Mouse (Mus musculus): ENCODE measurements at regions not wholly inside any gene's neighbourhood (a gene's known extent, or its start where the extent isn't known, plus 50 kb on each side); places are given as distances from the start of the nearest gene placed in this dataset.

GRCm38 (mm10) chr1:157695198-157695597 lies 188.7 kb downstream of the Sec16b start:
- Histone ChIP-seq H3K27me3 (ENCODE audit: control insufficient read depth, insufficient read depth, low read length) (no peaks in the 10 kb centered on the region), H3K27ac (ENCODE audit: low read depth, low read length) (no peak overlapping the region), H3K4me1 (ENCODE audit: control insufficient read depth, insufficient read depth, low read length) (no peaks in the 10 kb centered on the region), H3K36me3 (ENCODE audit: control insufficient read depth, insufficient read depth, low read length) (no peaks in the 10 kb centered on the region), H3K9ac (ENCODE audit: low read depth, low read length) (no peak overlapping the region), H3K9me3 (replicated peaks; ENCODE audit: control insufficient read depth, low read length) (no peaks in the 10 kb centered on the region), H3K4me3 (ENCODE audit: low read depth, low read length) (no peak overlapping the region), H3K4me2 (no peak overlapping the region)
- ATAC-seq (replicated peaks; ENCODE audit: insufficient number of reproducible peaks, low FRiP score, low TSS enrichment): peak; percentile 92
- 48% methylated on average over 2 of the region's 2 CpGs for WGBS (ENCODE audit: insufficient replicate concordance)

- 61% methylated on average over 6 of the region's 6 CpGs for WGBS (ENCODE audit: insufficient replicate concordance)
- Histone ChIP-seq H3K4me1 (ENCODE audit: control insufficient read depth, insufficient read depth, low read length) (peaks cover 4% of the 10 kb centered on the region), H3K4me2 (no peak overlapping the region), H3K4me3 (ENCODE audit: low read depth, low read length) (no peak overlapping the region), H3K9ac (ENCODE audit: low read depth, low read length) (no peak overlapping the region), H3K36me3 (ENCODE audit: control insufficient read depth, insufficient read depth, low read length) (no peaks in the 10 kb centered on the region), H3K27me3 (ENCODE audit: control insufficient read depth, insufficient read depth, low read length) (no peaks in the 10 kb centered on the region), H3K9me3 (replicated peaks; ENCODE audit: control insufficient read depth, low read length) (no peaks in the 10 kb centered on the region), H3K27ac (ENCODE audit: low read depth, low read length) (no peak overlapping the region)
- no peak for ATAC-seq (replicated peaks; ENCODE audit: insufficient number of reproducible peaks, low FRiP score, low TSS enrichment)
These were observed 197.1 kb downstream of the Sec16b start for GRCm38 (mm10) chr1:157703639-157704038.

- Histone ChIP-seq H3K27ac (ENCODE audit: low read depth, low read length) (no peak overlapping the region), H3K27me3 (ENCODE audit: control insufficient read depth, insufficient read depth, low read length) (no peaks in the 10 kb centered on the region), H3K4me1 (ENCODE audit: control insufficient read depth, insufficient read depth, low read length) (peaks cover 4% of the 10 kb centered on the region), H3K9ac (ENCODE audit: low read depth, low read length) (no peak overlapping the region), H3K36me3 (ENCODE audit: control insufficient read depth, insufficient read depth, low read length) (no peaks in the 10 kb centered on the region), H3K4me2 (no peak overlapping the region), H3K9me3 (replicated peaks; ENCODE audit: control insufficient read depth, low read length) (no peaks in the 10 kb centered on the region), H3K4me3 (ENCODE audit: low read depth, low read length) (no peak overlapping the region)
- no peak; the same call in 1 of the 2 replicates for ATAC-seq (replicated peaks; ENCODE audit: insufficient number of reproducible peaks, low FRiP score, low TSS enrichment)
- WGBS (ENCODE audit: insufficient replicate concordance): 39% methylated on average over 4 of the region's 4 CpGs
These were observed 198.8 kb downstream of the Sec16b start for GRCm38 (mm10) chr1:157705364-157705763.

- Histone ChIP-seq H3K9me3 (replicated peaks; ENCODE audit: control insufficient read depth, low read length) (no peaks in the 10 kb centered on the region), H3K36me3 (ENCODE audit: control insufficient read depth, insufficient read depth, low read length) (no peaks in the 10 kb centered on the region), H3K9ac (ENCODE audit: low read depth, low read length) (no peak overlapping the region), H3K4me1 (ENCODE audit: control insufficient read depth, insufficient read depth, low read length) (peaks cover 4% of the 10 kb centered on the region), H3K4me2 (no peak overlapping the region), H3K4me3 (ENCODE audit: low read depth, low read length) (no peak overlapping the region), H3K27me3 (ENCODE audit: control insufficient read depth, insufficient read depth, low read length) (no peaks in the 10 kb centered on the region), H3K27ac (ENCODE audit: low read depth, low read length) (no peak overlapping the region)
- no peak for ATAC-seq (replicated peaks; ENCODE audit: insufficient number of reproducible peaks, low FRiP score, low TSS enrichment)
- WGBS (ENCODE audit: insufficient replicate concordance): 80% methylated on average over 2 of the region's 2 CpGs
These were observed 200.7 kb downstream of the Sec16b start for GRCm38 (mm10) chr1:157707256-157707655.

GRCm38 (mm10) chr1:157709117-157709516 lies 202.6 kb downstream of the Sec16b start:
- Histone ChIP-seq H3K27me3 (ENCODE audit: control insufficient read depth, insufficient read depth, low read length) (no peaks in the 10 kb centered on the region), H3K9me3 (replicated peaks; ENCODE audit: control insufficient read depth, low read length) (no peaks in the 10 kb centered on the region), H3K9ac (ENCODE audit: low read depth, low read length) (no peak overlapping the region), H3K4me3 (ENCODE audit: low read depth, low read length) (no peak overlapping the region), H3K27ac (ENCODE audit: low read depth, low read length) (no peak overlapping the region), H3K4me1 (ENCODE audit: control insufficient read depth, insufficient read depth, low read length) (peaks cover 4% of the 10 kb centered on the region), H3K36me3 (ENCODE audit: control insufficient read depth, insufficient read depth, low read length) (no peaks in the 10 kb centered on the region), H3K4me2 (no peak overlapping the region)
- ATAC-seq (replicated peaks; ENCODE audit: insufficient number of reproducible peaks, low FRiP score, low TSS enrichment): no peak
- 83% methylated on average over 6 of the region's 6 CpGs for WGBS (ENCODE audit: insufficient replicate concordance)

GRCm38 (mm10) chr1:157710870-157711269 lies 204.3 kb downstream of the Sec16b start:
- Histone ChIP-seq H3K27ac (ENCODE audit: low read depth, low read length) (no peak overlapping the region), H3K9ac (ENCODE audit: low read depth, low read length) (no peak overlapping the region), H3K36me3 (ENCODE audit: control insufficient read depth, insufficient read depth, low read length) (no peaks in the 10 kb centered on the region), H3K9me3 (replicated peaks; ENCODE audit: control insufficient read depth, low read length) (no peaks in the 10 kb centered on the region), H3K27me3 (ENCODE audit: control insufficient read depth, insufficient read depth, low read length) (no peaks in the 10 kb centered on the region), H3K4me1 (ENCODE audit: control insufficient read depth, insufficient read depth, low read length) (no peaks in the 10 kb centered on the region), H3K4me2 (no peak overlapping the region), H3K4me3 (ENCODE audit: low read depth, low read length) (no peak overlapping the region)
- ATAC-seq (replicated peaks; ENCODE audit: insufficient number of reproducible peaks, low FRiP score, low TSS enrichment): no peak
- WGBS (ENCODE audit: insufficient replicate concordance): 78% methylated on average over 2 of the region's 2 CpGs

- no peak for ATAC-seq (replicated peaks; ENCODE audit: insufficient number of reproducible peaks, low FRiP score, low TSS enrichment)
- no peaks in the 10 kb centered on the region for H3K9me3 ChIP-seq (replicated peaks; ENCODE audit: control insufficient read depth, low read length)
- H3K4me1 ChIP-seq (ENCODE audit: control insufficient read depth, insufficient read depth, low read length): no peaks in the 10 kb centered on the region
These were observed 206.0 kb downstream of the Sec16b start for GRCm38 (mm10) chr1:157712519-157712918.

GRCm38 (mm10) chr1:157713851-157714250 lies 207.3 kb downstream of the Sec16b start:
- no peaks in the 10 kb centered on the region for H3K9me3 ChIP-seq (replicated peaks; ENCODE audit: control insufficient read depth, low read length)
- no peaks in the 10 kb centered on the region for H3K4me1 ChIP-seq (ENCODE audit: control insufficient read depth, insufficient read depth, low read length)
- H3K9ac ChIP-seq (ENCODE audit: low read depth, low read length): no peak overlapping the region
- H3K27me3 ChIP-seq (ENCODE audit: control insufficient read depth, insufficient read depth, low read length): no peaks in the 10 kb centered on the region
- H3K4me2 ChIP-seq: no peak overlapping the region
- no peaks in the 10 kb centered on the region for H3K36me3 ChIP-seq (ENCODE audit: control insufficient read depth, insufficient read depth, low read length)
- no peak for ATAC-seq (replicated peaks; ENCODE audit: insufficient number of reproducible peaks, low FRiP score, low TSS enrichment)
- 85% methylated on average over 7 of the region's 7 CpGs for WGBS (ENCODE audit: insufficient replicate concordance)
- H3K4me3 ChIP-seq (ENCODE audit: low read depth, low read length): no peak overlapping the region
- H3K27ac ChIP-seq (ENCODE audit: low read depth, low read length): no peak overlapping the region

More at GRCm38 (mm10) chr1:157712519-157712918, 206.0 kb downstream of the Sec16b start:
- no peak overlapping the region for H3K4me2 ChIP-seq
- no peak overlapping the region for H3K27ac ChIP-seq (ENCODE audit: low read depth, low read length)
- no peaks in the 10 kb centered on the region for H3K36me3 ChIP-seq (ENCODE audit: control insufficient read depth, insufficient read depth, low read length)
- no peaks in the 10 kb centered on the region for H3K27me3 ChIP-seq (ENCODE audit: control insufficient read depth, insufficient read depth, low read length)
- no peak overlapping the region for H3K4me3 ChIP-seq (ENCODE audit: low read depth, low read length)
- WGBS (ENCODE audit: insufficient replicate concordance): 39% methylated on average over 2 of the region's 2 CpGs
- no peak overlapping the region for H3K9ac ChIP-seq (ENCODE audit: low read depth, low read length)

GRCm38 (mm10) chr1:157715632-157716031 lies 209.1 kb downstream of the Sec16b start:
- 63% methylated on average over 3 of the region's 3 CpGs for WGBS (ENCODE audit: insufficient replicate concordance)

More at GRCm38 (mm10) chr1:157715632-157716031, 209.1 kb downstream of the Sec16b start:
- no peaks in the 10 kb centered on the region for H3K9me3 ChIP-seq (replicated peaks; ENCODE audit: control insufficient read depth, low read length)
- H3K4me3 ChIP-seq (ENCODE audit: low read depth, low read length): no peak overlapping the region
- no peaks in the 10 kb centered on the region for H3K27me3 ChIP-seq (ENCODE audit: control insufficient read depth, insufficient read depth, low read length)
- no peaks in the 10 kb centered on the region for H3K4me1 ChIP-seq (ENCODE audit: control insufficient read depth, insufficient read depth, low read length)
- H3K9ac ChIP-seq (ENCODE audit: low read depth, low read length): no peak overlapping the region
- H3K4me2 ChIP-seq: no peak overlapping the region
- no peak for ATAC-seq (replicated peaks; ENCODE audit: insufficient number of reproducible peaks, low FRiP score, low TSS enrichment)
- H3K27ac ChIP-seq (ENCODE audit: low read depth, low read length): no peak overlapping the region
- no peaks in the 10 kb centered on the region for H3K36me3 ChIP-seq (ENCODE audit: control insufficient read depth, insufficient read depth, low read length)
